Mouse (Mus musculus) lung, adult 2 months (tissue): ENCODE measurements around the gene Mrpl48.

ENCODE experiments used
- CTCF ChIP-seq: fragments of 200-500 bp; IDR thresholded peaks from 2 replicates; pipeline ENCODE4 v1.5.1; 2011; ENCODE audit warnings: mild to moderate bottlenecking, low read length, control low read depth; ENCODE audit not compliant: insufficient read depth
- POLR2A ChIP-seq: fragments of 200-500 bp; IDR thresholded peaks from 2 replicates; pipeline ENCODE4 v1.6.1; 2011; ENCODE audit warnings: low read depth, mild to moderate bottlenecking, control low read depth, low read length, borderline replicate concordance; ENCODE audit errors: extremely low read depth

DNA sequence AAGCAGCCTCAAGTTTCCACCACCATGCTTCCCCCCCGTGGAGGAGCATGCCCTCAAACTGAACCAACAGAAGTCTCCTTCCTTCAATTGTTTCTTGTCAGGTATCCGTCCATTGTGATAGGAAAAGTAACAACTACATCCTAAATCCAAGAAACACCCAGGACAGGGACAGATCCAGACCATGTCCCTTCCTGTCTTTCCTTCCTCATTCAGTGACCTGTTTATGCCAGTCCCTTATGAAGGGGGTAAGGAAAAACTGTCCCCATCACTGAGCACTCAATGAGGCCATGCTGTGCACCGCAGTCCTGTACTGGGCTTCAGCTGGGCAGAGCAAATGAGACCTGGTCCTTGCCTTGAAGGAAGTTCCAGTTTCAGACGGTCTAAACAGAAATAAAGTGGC is 41.0 kb upstream of the Mrpl48 start:
- no peak for TF ChIP-seq CTCF
- TF ChIP-seq POLR2A: no peak
